Mouse (Mus musculus) spleen, postnatal 0 days (tissue): ENCODE results near the gene Renbp. TPM values are rescaled to one million over a fixed set of nuclear protein-coding genes. Genes with fewer than 3 reads are reported as not detected.

Experiments
- polyA plus RNA-seq: library from polyadenylated mRNA; unstranded; fragments of >200 nt; fragmentation: Nextera tagmentation; extraction: Ambion mirVana; gene quantifications from 2 replicates; pipeline ENCODE4 v1.2.1, GENCODE M21; 2015

Gene Renbp
- polyA plus RNA-seq = 24.2 and 31.6 TPM in 2 replicates

DNA sequence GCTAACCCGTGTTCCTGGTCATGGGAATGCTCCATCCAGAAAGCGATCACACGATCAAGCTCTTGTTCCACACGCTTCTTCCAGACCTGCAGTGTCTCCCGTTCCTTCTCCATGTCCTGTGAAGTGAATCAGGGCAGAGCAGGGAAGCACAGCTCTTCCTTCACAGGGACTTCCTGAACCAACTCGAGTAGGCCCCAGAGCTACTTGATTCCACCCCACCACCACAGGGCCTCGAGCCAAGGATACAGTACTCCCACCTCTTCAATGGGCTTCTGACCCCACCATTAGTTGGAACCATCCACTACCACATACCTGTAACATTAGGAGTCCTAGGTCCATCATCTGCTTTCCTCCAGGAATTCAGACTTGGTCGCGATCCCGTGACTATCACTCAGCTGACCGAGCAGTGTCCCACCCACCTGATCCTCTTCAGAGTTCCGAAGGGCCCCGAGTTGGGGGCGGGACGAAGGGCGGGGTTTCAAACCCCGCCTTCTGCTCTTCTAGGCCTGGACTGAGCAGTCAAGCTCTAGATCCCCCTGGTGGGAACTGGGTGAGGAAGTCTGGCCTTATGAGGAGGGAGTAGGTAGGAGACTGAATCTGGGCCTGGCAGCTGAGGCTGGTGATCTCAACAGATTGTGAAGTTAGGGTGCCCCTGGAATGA, at the start of gene Renbp:
Gene Renbp, minus strand, starts transcription at position 449 of the 661 bp plus-strand sequence.

DNA sequence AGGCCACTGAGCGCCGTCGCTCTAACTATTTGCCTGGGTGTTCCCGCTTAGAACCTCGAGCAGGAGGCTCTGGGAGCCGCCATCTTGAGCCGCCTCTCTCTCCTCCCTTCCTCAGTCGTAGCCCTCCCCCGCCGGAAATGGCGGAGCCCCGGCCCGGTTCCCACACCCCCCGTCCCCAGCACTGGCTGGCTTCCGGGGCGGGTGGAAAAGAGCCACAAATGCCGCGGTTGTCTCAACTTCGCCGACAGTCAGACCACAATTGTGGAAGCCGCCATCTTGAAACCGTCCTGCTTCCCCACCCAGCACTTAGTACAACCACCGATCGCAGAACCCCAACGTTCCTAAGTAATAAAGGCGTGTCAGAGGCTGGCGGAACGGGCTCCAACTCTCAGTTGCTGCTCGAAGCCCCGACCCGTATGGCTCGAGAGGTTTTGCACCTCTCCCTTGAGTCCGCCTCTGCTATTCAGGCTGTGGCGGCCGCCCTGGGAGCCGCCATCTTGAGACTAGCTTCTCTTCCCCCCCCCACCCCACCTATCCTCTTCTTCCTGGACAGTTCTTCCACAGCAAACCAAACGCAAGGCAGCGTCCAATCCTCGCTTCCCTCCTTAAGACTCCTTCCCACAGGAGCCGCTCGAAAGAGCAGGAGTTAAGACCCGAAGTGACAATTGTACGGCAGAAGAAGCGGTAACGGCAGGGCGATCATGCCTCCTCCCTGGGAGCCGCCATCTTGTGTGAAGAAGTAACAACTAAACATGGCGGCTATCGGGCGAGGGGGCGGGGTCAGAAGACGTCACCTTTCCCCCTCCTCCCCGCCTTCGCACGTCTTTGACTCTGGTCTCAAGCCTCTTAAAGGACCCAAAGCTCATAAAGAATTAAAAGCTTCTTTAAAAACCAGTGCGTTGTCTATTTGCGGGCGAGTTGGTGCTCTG, 35.9 kb upstream of the Renbp start, which contains the start of gene Hcfc1:
Gene Hcfc1, minus strand, starts transcription at position 110 of the 929 bp plus-strand sequence.

DNA sequence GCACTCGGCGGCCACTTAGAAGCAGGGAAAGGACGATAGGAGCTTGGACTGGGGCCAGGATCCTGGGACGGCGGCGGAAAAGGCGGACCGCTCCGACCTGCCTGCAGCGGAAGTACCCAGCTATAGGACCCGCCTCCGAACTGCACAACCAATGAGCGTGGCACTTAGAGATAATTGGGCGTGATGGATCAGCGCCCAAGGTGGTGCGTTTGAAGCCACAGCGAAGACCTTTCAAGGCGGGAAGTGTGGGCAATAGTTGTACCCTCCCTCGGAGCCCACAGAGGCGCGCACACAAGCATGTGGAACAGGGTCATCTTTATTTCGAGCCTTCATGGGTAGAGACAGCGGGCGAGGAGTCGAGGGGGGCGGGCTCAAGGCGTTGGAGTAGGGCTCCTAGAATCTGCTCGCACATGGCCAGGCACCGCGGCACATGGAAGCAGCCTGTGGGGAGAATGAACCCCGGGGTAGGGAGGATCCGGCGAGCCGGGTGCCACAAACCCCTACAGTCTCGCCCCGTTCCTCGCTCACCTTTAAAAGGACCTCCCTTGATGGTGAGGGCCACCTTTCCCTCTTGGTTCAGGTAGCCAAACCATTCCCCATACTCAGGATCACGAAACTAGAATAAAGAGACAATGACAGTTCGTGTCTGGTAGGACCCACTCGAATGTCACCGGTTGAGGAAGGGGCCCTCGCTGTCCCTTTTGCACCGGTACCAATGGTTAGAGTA, 8.7 kb downstream of the Renbp start, which contains the start of the genes Arhgap4 and Naa10:
Gene Arhgap4, minus strand, starts transcription at position 48 of the 727 bp plus-strand sequence.
Gene Naa10, minus strand, starts transcription at position 122 of the 727 bp plus-strand sequence.

DNA sequence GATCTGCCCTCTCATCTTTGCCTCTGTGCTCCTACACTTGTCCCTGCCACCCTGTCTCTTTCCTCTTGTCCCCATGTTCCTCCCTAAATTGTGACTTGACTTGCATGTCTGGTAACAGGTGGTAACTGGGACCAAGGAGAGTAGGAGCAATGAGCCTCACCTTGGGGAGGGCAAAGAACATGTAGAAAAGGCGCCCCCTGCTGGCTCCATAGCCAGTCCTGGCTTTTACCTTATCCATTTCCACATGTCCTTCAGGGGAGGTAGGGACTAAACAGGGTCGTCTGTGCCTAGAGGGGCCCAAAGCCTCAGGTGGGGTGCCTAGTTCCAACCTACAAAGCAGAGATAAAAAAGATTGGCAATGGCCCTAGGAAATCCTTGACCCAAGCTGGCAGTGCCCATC, 34.9 kb downstream of the Renbp start, which contains the start of gene L1cam:
Gene L1cam, minus strand, starts transcription at position 387 of the 400 bp plus-strand sequence.

DNA sequence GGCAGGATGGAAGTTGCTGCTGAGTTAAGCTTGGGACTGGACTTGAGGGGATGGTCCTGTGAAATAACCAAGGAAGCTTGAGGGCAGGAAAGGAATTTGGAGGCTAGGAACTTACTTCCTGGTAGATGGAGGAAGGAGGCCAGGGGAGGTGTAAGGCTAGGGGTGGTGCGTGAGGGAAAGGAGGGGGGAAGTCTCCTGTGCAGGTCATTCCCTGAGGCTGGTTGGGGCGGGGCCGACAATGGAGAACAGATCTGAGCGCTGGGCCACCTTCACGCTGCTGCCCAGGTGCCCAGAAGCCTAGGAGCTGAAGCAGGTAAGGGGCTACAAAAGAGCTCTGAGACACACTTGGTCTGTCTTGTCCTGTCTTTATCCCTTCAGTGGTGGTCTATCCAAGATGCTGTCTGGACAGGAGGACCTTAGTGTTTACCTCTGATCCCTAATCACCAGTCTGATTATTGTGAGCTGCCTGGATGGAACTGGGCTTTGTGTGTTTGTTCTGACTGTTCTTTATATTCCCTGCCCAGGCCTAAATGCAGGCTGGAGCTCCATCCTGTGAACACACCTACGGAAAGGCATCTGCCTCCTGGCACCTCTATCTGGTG, 39.0 kb downstream of the Renbp start, which contains the start of gene Avpr2:
Gene Avpr2, plus strand, starts transcription at position 552 of the 602 bp plus-strand sequence.

Other genes starting within 250 kb of the Renbp start
- 173 and 188 TPM in 2 replicates for gene Bcap31, start 214.7 kb downstream of the Renbp start, polyA plus RNA-seq
- gene Abcd1, start 214.3 kb downstream of the Renbp start, polyA plus RNA-seq = 10.5 and 15.5 TPM in 2 replicates
- 0.36 and 0.76 TPM in 2 replicates for gene Plxnb3, start 173.8 kb downstream of the Renbp start, polyA plus RNA-seq
- gene Srpk3, start 156.4 kb downstream of the Renbp start, polyA plus RNA-seq = 3.0 and 5.0 TPM in 2 replicates
- 131 and 143 TPM in 2 replicates for gene Idh3g, start 144.0 kb downstream of the Renbp start, polyA plus RNA-seq
- gene Ssr4, start 143.8 kb downstream of the Renbp start, polyA plus RNA-seq = 163 and 167 TPM in 2 replicates
- 0.23 and 0.25 TPM in 2 replicates for gene Pdzd4, start 105.9 kb downstream of the Renbp start, polyA plus RNA-seq
- gene Avpr2, start 38.7 kb downstream of the Renbp start, polyA plus RNA-seq = 0.53 and 0.99 TPM in 2 replicates
- 0.27 and 0.42 TPM in 2 replicates for gene L1cam, start 34.7 kb downstream of the Renbp start, polyA plus RNA-seq
- 12.1 and 16.0 TPM in 2 replicates for gene Arhgap4, start 9.0 kb downstream of the Renbp start, polyA plus RNA-seq
- gene Naa10, start 8.9 kb downstream of the Renbp start, polyA plus RNA-seq = 94.1 and 101 TPM in 2 replicates
- 38.3 and 38.7 TPM in 2 replicates for gene Hcfc1, start 35.5 kb upstream of the Renbp start, polyA plus RNA-seq
- 36.2 and 38.0 TPM in 2 replicates for gene Irak1, start 93.1 kb upstream of the Renbp start, polyA plus RNA-seq
- gene Opn1mw, start 196.6 kb upstream of the Renbp start, polyA plus RNA-seq = not detected in 2 replicates
- gene Mecp2, start 204.5 kb upstream of the Renbp start, polyA plus RNA-seq = 8.1 and 9.0 TPM in 2 replicates
- not detected in 2 replicates for gene Tex28, start 237.0 kb upstream of the Renbp start, polyA plus RNA-seq
- 0.05 TPM in 1 of 2 replicates, not detected in the other for gene Tktl1, start 246.4 kb upstream of the Renbp start, polyA plus RNA-seq